Mouse (Mus musculus): ENCODE measurements around the gene Opa1. TPM values are rescaled to one million over a fixed set of nuclear protein-coding genes. Genes with fewer than 3 reads are reported as not detected.

The Opa1 gene
- 12.3 and 15.2 TPM in 2 replicates for polyA plus RNA-seq (2015; fragmentation: Nextera tagmentation; extraction: Ambion mirVana)

DNA sequence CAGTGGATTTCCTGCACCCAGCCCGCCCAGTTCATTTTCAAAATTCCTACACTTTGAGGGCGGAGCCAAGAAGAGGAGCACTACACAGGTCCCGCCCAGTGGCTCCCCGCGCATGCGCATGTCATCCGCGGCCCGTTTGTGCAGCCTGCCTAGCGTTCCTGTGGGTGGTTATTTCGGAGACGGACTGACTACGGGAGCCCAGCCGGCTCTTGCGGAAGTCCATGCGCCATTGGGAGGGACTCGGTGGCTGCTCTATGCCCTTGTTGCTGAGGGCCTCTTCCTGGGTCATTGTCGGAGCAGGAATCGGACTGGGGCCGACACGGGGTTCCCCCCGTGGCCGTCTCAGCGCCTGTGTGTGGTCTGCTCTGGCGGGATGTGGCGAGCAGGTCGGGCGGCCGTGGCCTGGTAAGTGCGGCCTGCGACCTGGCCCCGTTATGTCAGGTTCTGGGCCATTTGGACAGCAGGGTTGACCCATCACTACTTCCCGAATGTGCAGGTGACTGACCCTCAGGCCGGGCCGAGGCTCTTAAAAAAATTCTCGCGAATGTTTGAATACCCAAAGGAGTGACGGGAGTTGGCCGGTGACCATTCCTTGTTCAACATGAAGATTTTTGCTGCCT, at the start of gene Opa1:
Opa1 (plus strand) TSS at position 168 of the 620 bp plus-strand sequence.
- Histone ChIP-seq H3K4me1 (ENCODE audit: insufficient read depth) (peaks cover 14% of the 10 kb centered on the region), H3K27me3 (ENCODE audit: insufficient read depth, low read length) (no peaks in the 10 kb centered on the region), H3K36me3 (replicated peaks; ENCODE audit: insufficient read depth, low read length) (no peaks in the 10 kb centered on the region), H3K4me2 (ENCODE audit: low read depth, low read length) (peak within 1 kb of the TSS; percentile 81), H3K4me3 (ENCODE audit: low read depth, low read length) (peak within 1 kb of the TSS; percentile 93), H3K9me3 (ENCODE audit: low read length) (no peaks in the 10 kb centered on the region), H3K27ac (ENCODE audit: low read depth) (peak within 1 kb of the TSS; percentile 84), H3K9ac (replicated peaks) (peak within 1 kb of the TSS; percentile 94)
- 0% methylated on average over 39 of the region's 39 CpGs for WGBS (ENCODE audit: insufficient replicate concordance)
- TF ChIP-seq CTCF (IDR thresholded peaks at IDR 0.05; ENCODE audit: low read depth) (0 out of 2 replicates have a peak, but pooled peaks have one; percentile 4), EP300 (IDR thresholded peaks at IDR 0.05; ENCODE audit: low read depth) (peak; percentile 45; the same call in 1 of the 2 replicates)
- ATAC-seq (peak; percentile 98), DNase-seq (peak; percentile 98)

DNA sequence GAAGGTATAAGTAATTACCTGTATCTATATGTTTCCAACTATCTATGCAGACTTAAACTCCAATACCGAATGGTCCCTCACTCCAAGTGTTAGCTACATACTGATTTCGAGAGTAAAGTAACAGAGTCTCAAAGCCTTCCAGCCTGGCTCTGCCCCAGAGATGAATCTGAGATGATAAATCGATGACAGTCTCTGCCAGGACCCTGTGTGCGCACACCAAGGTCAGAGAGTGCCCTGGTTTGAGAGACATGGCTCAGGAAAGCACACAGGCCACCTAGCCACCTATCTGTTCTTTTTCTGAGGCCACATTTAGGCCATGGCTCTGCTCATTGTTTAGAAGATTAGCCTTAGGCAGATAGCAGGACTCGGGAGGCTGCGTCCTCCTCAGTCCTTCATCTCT, 45.5 kb upstream of the Opa1 start:
- 61% methylated on average over 6 of the region's 6 CpGs for WGBS (ENCODE audit: insufficient replicate concordance)
- Histone ChIP-seq H3K27ac (ENCODE audit: low read depth) (no peak overlapping the region), H3K4me2 (ENCODE audit: low read depth, low read length) (no peak overlapping the region), H3K9me3 (ENCODE audit: low read length) (no peaks in the 10 kb centered on the region), H3K4me1 (ENCODE audit: insufficient read depth) (no peaks in the 10 kb centered on the region; the same call in 1 of the 2 replicates), H3K36me3 (replicated peaks; ENCODE audit: insufficient read depth, low read length) (no peaks in the 10 kb centered on the region), H3K9ac (replicated peaks) (no peak overlapping the region), H3K4me3 (ENCODE audit: low read depth, low read length) (no peak overlapping the region), H3K27me3 (ENCODE audit: insufficient read depth, low read length) (no peaks in the 10 kb centered on the region)
- TF ChIP-seq EP300 (IDR thresholded peaks at IDR 0.05; ENCODE audit: low read depth) = no peak
- no peak for TF ChIP-seq CTCF (IDR thresholded peaks at IDR 0.05; ENCODE audit: low read depth)
- DNase-seq (no peak), ATAC-seq (no peak)

DNA sequence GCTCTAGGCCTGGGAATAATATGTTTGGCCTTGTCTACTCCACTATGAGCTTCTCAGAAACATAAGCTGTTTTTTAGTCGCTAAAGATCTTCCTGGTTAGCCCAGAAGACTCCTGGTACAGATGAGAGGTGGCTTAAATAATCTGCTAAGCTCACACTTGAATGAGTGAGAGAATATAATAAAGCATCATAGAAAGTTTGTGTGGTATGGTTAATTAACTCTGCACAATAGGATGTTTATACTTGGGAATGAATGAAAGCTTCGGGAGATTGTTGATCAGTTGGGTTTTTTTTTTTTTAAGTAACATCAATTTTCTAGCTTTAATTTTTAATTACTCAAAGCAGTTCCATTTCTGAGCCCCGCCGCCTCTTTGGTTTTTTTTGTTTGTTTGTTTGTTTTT, 43.3 kb upstream of the Opa1 start:
- Histone ChIP-seq H3K4me3 (ENCODE audit: low read depth, low read length) (no peak overlapping the region), H3K27me3 (ENCODE audit: insufficient read depth, low read length) (no peaks in the 10 kb centered on the region), H3K4me2 (ENCODE audit: low read depth, low read length) (no peak overlapping the region), H3K9ac (replicated peaks) (no peak overlapping the region), H3K9me3 (ENCODE audit: low read length) (no peaks in the 10 kb centered on the region), H3K36me3 (replicated peaks; ENCODE audit: insufficient read depth, low read length) (no peaks in the 10 kb centered on the region), H3K4me1 (ENCODE audit: insufficient read depth) (no peaks in the 10 kb centered on the region; the same call in 1 of the 2 replicates), H3K27ac (ENCODE audit: low read depth) (no peak overlapping the region)
- TF ChIP-seq EP300 (IDR thresholded peaks at IDR 0.05; ENCODE audit: low read depth) = no peak
- no peak for TF ChIP-seq CTCF (IDR thresholded peaks at IDR 0.05; ENCODE audit: low read depth)
- no peak for ATAC-seq
- no peak for DNase-seq
- 78% methylated on average over 4 of the region's 4 CpGs for WGBS (ENCODE audit: insufficient replicate concordance)

DNA sequence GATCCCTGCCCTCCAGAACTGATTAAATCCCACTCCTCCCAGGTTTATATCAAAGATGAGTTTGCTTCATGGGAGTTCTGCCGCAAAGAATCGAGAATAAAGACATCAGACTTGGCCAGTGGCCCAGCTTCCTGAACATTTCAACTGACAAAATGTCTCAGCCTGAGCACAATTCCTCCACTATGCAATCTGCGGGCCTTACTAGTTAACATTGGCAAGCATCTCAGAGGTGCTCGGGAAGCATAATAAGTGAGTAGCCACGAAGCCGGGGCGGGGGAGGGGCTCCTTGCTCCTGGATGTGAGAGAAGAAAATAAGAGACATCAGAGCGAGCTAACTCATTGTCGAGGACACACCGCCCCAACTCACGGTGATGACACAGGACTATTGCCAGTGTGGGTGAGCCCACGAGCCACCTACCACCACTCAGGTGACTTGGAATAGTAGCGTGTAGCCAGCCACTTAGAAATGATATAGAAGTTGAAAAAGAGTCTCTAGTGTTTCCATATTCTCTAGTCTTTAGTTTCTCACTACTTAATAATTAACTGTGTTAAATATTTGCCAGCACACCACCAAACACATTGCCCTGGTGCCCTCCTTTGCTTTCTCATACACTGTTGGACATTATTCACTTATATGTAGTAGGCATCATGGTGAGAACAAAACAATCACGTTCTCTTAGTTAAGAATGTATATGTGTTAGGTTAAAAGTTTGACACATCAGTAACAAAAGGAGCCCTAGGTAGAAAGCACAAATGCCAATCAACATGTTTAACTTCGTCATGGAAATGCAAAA, 42.5 kb upstream of the Opa1 start:
- Histone ChIP-seq H3K4me1 (ENCODE audit: insufficient read depth) (no peaks in the 10 kb centered on the region; the same call in 1 of the 2 replicates), H3K27ac (ENCODE audit: low read depth) (no peak overlapping the region), H3K27me3 (ENCODE audit: insufficient read depth, low read length) (no peaks in the 10 kb centered on the region), H3K36me3 (replicated peaks; ENCODE audit: insufficient read depth, low read length) (no peaks in the 10 kb centered on the region), H3K9ac (replicated peaks) (no peak overlapping the region), H3K9me3 (ENCODE audit: low read length) (no peaks in the 10 kb centered on the region), H3K4me2 (ENCODE audit: low read depth, low read length) (no peak overlapping the region), H3K4me3 (ENCODE audit: low read depth, low read length) (no peak overlapping the region)
- ATAC-seq (no peak), DNase-seq (no peak)
- WGBS (ENCODE audit: insufficient replicate concordance) = 73% methylated on average over 15 of the region's 15 CpGs
- no peak for TF ChIP-seq EP300 (IDR thresholded peaks at IDR 0.05; ENCODE audit: low read depth)
- no peak for TF ChIP-seq CTCF (IDR thresholded peaks at IDR 0.05; ENCODE audit: low read depth)

DNA sequence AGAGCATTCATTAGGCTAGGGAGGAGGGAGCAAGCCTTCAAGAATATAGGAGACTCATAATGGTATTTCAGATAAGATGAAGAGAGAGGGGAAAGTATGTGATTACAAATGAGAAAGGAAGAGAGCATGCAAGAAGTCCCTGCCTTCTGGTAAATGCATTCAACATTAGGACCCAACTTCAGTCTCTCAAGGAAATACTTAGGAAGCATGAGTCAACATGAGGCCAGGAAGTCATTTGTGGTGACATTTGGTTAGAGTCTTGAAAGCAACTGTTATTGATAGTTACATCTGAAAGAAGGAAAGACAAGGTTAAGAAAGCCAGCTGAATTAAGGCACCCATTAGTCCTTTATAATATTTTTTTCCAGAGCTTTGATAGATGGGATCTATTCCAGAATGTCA, 39.2 kb upstream of the Opa1 start:
- no peak overlapping the region for H3K4me3 ChIP-seq (ENCODE audit: low read depth, low read length)
- H3K27me3 ChIP-seq (ENCODE audit: insufficient read depth, low read length) = no peaks in the 10 kb centered on the region
- no peaks in the 10 kb centered on the region for H3K9me3 ChIP-seq (ENCODE audit: low read length)
- H3K4me1 ChIP-seq (ENCODE audit: insufficient read depth) = no peaks in the 10 kb centered on the region; the same call in 1 of the 2 replicates
- no peak for DNase-seq
- no peak overlapping the region for H3K4me2 ChIP-seq (ENCODE audit: low read depth, low read length)
- no peak overlapping the region for H3K9ac ChIP-seq (replicated peaks)
- TF ChIP-seq CTCF (IDR thresholded peaks at IDR 0.05; ENCODE audit: low read depth) = no peak
- no peak for TF ChIP-seq EP300 (IDR thresholded peaks at IDR 0.05; ENCODE audit: low read depth)
- no peak for ATAC-seq
- H3K36me3 ChIP-seq (replicated peaks; ENCODE audit: insufficient read depth, low read length) = no peaks in the 10 kb centered on the region
- no peak overlapping the region for H3K27ac ChIP-seq (ENCODE audit: low read depth)

DNA sequence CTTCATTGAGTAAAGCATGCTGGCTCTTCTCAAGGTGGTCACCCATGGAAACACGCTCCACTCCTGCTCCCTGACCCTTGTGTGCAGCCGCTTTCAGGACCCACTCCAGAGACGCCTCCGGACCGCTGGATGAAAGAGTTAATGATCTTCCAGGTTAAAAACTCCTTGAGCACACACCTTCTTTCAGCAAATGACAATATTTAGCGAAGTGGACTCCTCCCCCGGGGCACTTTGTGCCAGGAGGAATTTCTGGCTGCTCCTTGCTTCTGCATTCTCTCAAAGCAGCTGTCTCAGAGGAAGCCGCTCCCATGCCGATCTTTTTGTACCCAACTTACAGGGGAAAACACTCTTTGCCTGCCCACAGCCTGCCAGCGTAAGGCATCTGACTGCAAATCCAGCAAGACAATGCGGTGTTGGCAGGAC, 37.9 kb upstream of the Opa1 start:
- Histone ChIP-seq H3K4me3 (ENCODE audit: low read depth, low read length) (no peak overlapping the region), H3K4me2 (ENCODE audit: low read depth, low read length) (no peak overlapping the region), H3K9me3 (ENCODE audit: low read length) (no peaks in the 10 kb centered on the region), H3K27me3 (ENCODE audit: insufficient read depth, low read length) (no peaks in the 10 kb centered on the region), H3K4me1 (ENCODE audit: insufficient read depth) (no peaks in the 10 kb centered on the region; the same call in 1 of the 2 replicates), H3K36me3 (replicated peaks; ENCODE audit: insufficient read depth, low read length) (no peaks in the 10 kb centered on the region), H3K9ac (replicated peaks) (no peak overlapping the region), H3K27ac (ENCODE audit: low read depth) (no peak overlapping the region)
- DNase-seq = no peak
- ATAC-seq = no peak
- 71% methylated on average over 11 of the region's 11 CpGs for WGBS (ENCODE audit: insufficient replicate concordance)
- TF ChIP-seq EP300 (IDR thresholded peaks at IDR 0.05; ENCODE audit: low read depth) (no peak), CTCF (IDR thresholded peaks at IDR 0.05; ENCODE audit: low read depth) (no peak)
